Mouse (Mus musculus) limb, embryonic 11.5 days (tissue): Measurements from ENCODE around the gene Gm20509. TPM values are rescaled to one million over a fixed set of nuclear protein-coding genes. Genes with fewer than 3 reads are reported as not detected.

Experiments used
- ATAC-seq: fragments of 200-750 bp; cut with Nextera tagmentation; 2 replicates; pipeline ENCODE4 v1.8.0; 2017; ENCODE audit warnings: low read depth; ENCODE audit not compliant: insufficient number of reproducible peaks, low FRiP score, low TSS enrichment
- DNase-seq: peaks from one replicate; pipeline ENCODE4 v3.0.0-alpha.2; 2015; ENCODE audit warnings: low spot score
- H3K27ac ChIP-seq: fragments of 300-500 bp; sonication (generic); replicated peaks from 2 replicates; pipeline ENCODE4 v1.5.1; 2014; ENCODE audit warnings: low read depth, mild to moderate bottlenecking, low read length
- H3K27me3 ChIP-seq: fragments of 300-500 bp; sonication (generic); 2 replicates; pipeline ENCODE4 v1.6.1; 2014; ENCODE audit warnings: mild to moderate bottlenecking, low read length, mixed read lengths; ENCODE audit not compliant: control insufficient read depth, insufficient read depth
- H3K36me3 ChIP-seq: fragments of 300-500 bp; sonication (generic); 2 replicates; pipeline ENCODE4 v1.6.1; 2014; ENCODE audit warnings: mild to moderate bottlenecking, low read length, moderate library complexity, mixed read lengths; ENCODE audit not compliant: control insufficient read depth, insufficient read depth
- H3K4me1 ChIP-seq: fragments of 300-500 bp; sonication (generic); 2 replicates; pipeline ENCODE4 v1.6.1; 2014; ENCODE audit warnings: low read length, mixed read lengths; ENCODE audit not compliant: control insufficient read depth, insufficient read depth
- H3K4me2 ChIP-seq: fragments of 300-500 bp; sonication (generic); 2 replicates; pipeline ENCODE4 v1.6.1; 2014; ENCODE audit warnings: low read depth, mild to moderate bottlenecking, moderate library complexity; ENCODE audit not compliant: severe bottlenecking
- H3K4me3 ChIP-seq: fragments of 300-500 bp; sonication (generic); 2 replicates; pipeline ENCODE4 v1.5.1; 2014; ENCODE audit warnings: low read depth, low read length
- H3K9ac ChIP-seq: fragments of 300-500 bp; sonication (generic); 2 replicates; pipeline ENCODE4 v1.6.1; 2014; ENCODE audit warnings: mild to moderate bottlenecking, low read length
- H3K9me3 ChIP-seq: fragments of 300-500 bp; sonication (generic); 2 replicates; pipeline ENCODE4 v1.6.1; 2016; ENCODE audit warnings: low read length; ENCODE audit not compliant: control insufficient read depth
- WGBS: fragments of 180-500 bp; shearing (Covaris S2); extraction: QIAGEN DNeasy Blood & Tissue Kit; methylation state at CpG from one replicate; pipeline ENCODE4 v1.1.7; 2014; 5-methylcytosine and 5-hydroxymethylcytosine counted together
- polyA plus RNA-seq: library from polyadenylated mRNA; unstranded; fragments of >200 nt; fragmentation: Nextera tagmentation; extraction: Ambion mirVana; gene quantifications from 2 replicates; pipeline ENCODE4 v1.2.1, GENCODE M21; 2014

Gene Gm20509
- polyA plus RNA-seq, 1 experiment from 2014 or later: not detected

- no peaks in the 10 kb centered on the region for H3K9me3 ChIP-seq
- H3K4me3 ChIP-seq: no peak overlapping the region
- H3K9ac ChIP-seq: no peak overlapping the region
- no peak overlapping the region for H3K27ac ChIP-seq
- no peaks in the 10 kb centered on the region for H3K27me3 ChIP-seq
- no peak overlapping the region for H3K4me2 ChIP-seq
- H3K36me3 ChIP-seq: no peaks in the 10 kb centered on the region
- WGBS: 91% methylated on average over 4 of the region's 4 CpGs
- ATAC-seq (no peak), DNase-seq (no peak)
- no peaks in the 10 kb centered on the region for H3K4me1 ChIP-seq
These were observed 63.4 kb downstream of the Gm20509 start for GRCm38 (mm10) chr9:73165631-73166030.

Other genes starting within 250 kb of the Gm20509 start
- 11.4 and 12.4 TPM in 2 replicates for gene Pygo1, start 176.8 kb upstream of the Gm20509 start, polyA plus RNA-seq
- 1.2 and 2.1 TPM in 2 replicates for gene Dyx1c1, start 143.7 kb upstream of the Gm20509 start, polyA plus RNA-seq
- gene Gm44503, start 143.6 kb upstream of the Gm20509 start, polyA plus RNA-seq: 0.47 TPM in 1 of 2 replicates, not detected in the other
- gene Ccpg1os, start 117.1 kb upstream of the Gm20509 start, polyA plus RNA-seq: 12.3 and 14.5 TPM in 2 replicates
- 14.6 and 15.8 TPM in 2 replicates for gene Ccpg1, start 117.0 kb upstream of the Gm20509 start, polyA plus RNA-seq
- 16.6 and 18.2 TPM in 2 replicates for gene Pigb, start 62.1 kb upstream of the Gm20509 start, polyA plus RNA-seq
- 2.5 and 2.6 TPM in 2 replicates for gene Rab27a, start 57.6 kb upstream of the Gm20509 start, polyA plus RNA-seq
- 0.37 TPM in 1 of 2 replicates, not detected in the other for gene Khdc3, start 634 bp upstream of the Gm20509 start, polyA plus RNA-seq
- 168 and 180 TPM in 2 replicates for gene Rsl24d1, start 11.0 kb downstream of the Gm20509 start, polyA plus RNA-seq